Mouse (Mus musculus): ENCODE data around the gene Asns. TPM values are rescaled to one million over a fixed set of nuclear protein-coding genes. Genes with fewer than 3 reads are reported as not detected.
"Not testable (repeated sequence)": the region's sequence is repeated elsewhere in the genome, so short reads cannot be mapped to it uniquely, and the experiment has no call there.

Asns gene
- polyA plus RNA-seq, 1 experiment from 2014 or later, result 114 TPM

DNA sequence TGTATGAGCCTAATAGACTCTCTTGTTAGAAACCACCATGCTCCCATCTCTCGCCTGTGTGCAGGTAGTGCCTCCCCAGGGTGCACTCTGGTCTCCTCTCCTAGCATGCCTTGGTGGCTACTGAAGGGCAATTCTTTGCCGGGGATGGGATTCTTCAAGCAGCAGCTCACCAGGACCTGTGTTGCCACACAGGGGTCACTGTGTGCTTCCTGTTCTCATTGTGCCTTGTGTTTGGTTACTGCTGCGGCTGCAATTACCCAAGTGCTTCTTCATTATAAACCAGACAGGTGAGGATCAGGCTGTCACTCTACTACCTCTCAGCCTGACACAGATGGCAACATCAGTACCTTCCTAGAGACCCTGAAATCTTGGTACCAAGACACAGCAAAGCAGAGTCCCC is 21.6 kb downstream of the Asns start:
- no peak overlapping the region for H3K4me3 ChIP-seq (replicated peaks)
- WGBS, result 57% methylated on average over 3 of the region's 3 CpGs
- H3K4me1 ChIP-seq (replicated peaks), result no peaks in the 10 kb centered on the region
- no peaks in the 10 kb centered on the region for H3K27me3 ChIP-seq (replicated peaks)
- H3K9me3 ChIP-seq, result no peaks in the 10 kb centered on the region
- no peak for ATAC-seq
- no peak overlapping the region for H3K9ac ChIP-seq
- no peak overlapping the region for H3K27ac ChIP-seq
- H3K36me3 ChIP-seq, result no peaks in the 10 kb centered on the region
- no peak overlapping the region for H3K4me2 ChIP-seq (replicated peaks)

- H3K4me3 ChIP-seq (replicated peaks), result no peak overlapping the region
- H3K9me3 ChIP-seq, result no peaks in the 10 kb centered on the region
- no peak overlapping the region for H3K9ac ChIP-seq
- no peaks in the 10 kb centered on the region for H3K36me3 ChIP-seq
- ATAC-seq, result no peak
- H3K27ac ChIP-seq, result no peak overlapping the region
- H3K4me2 ChIP-seq (replicated peaks), result no peak overlapping the region
- no peaks in the 10 kb centered on the region for H3K27me3 ChIP-seq (replicated peaks)
- 55% methylated on average over 3 of the region's 3 CpGs for WGBS
- H3K4me1 ChIP-seq (replicated peaks), result no peaks in the 10 kb centered on the region
Measured at GRCm38 (mm10) chr6:7670588-7670987, 22.5 kb downstream of the Asns start.

DNA sequence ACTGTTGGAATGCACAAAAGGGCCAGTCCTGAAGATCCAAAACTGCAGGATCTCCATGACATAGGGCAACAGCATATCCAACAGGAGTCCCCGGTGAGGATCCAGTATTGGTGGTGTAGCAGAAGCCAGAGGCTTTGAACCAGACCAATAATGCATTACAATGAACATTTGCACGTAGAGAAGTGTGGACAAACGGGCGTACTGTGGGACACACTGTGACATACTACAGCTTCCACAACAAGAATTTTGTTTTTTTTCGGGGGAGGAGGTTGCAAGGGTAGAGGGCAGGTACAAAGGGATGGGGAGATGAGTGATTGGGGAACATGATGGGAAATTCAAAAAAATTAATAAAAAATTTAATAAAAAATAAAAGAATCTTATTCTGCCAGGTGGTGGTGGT is 23.3 kb downstream of the Asns start:
- Histone ChIP-seq H3K27me3 (replicated peaks) (no peaks in the 10 kb centered on the region), H3K4me3 (replicated peaks) (no peak overlapping the region), H3K27ac (no peak overlapping the region), H3K9ac (no peak overlapping the region), H3K4me1 (replicated peaks) (no peaks in the 10 kb centered on the region), H3K36me3 (no peaks in the 10 kb centered on the region), H3K9me3 (no peaks in the 10 kb centered on the region), H3K4me2 (replicated peaks) (no peak overlapping the region)
- no peak for ATAC-seq
- WGBS, result 88% methylated on average over 5 of the region's 5 CpGs

GRCm38 (mm10) chr6:7668332-7668731 is 24.7 kb downstream of the Asns start:
- Histone ChIP-seq H3K4me2 (replicated peaks) (no peak overlapping the region), H3K9ac (no peak overlapping the region), H3K4me3 (replicated peaks) (no peak overlapping the region), H3K4me1 (replicated peaks) (no peaks in the 10 kb centered on the region), H3K9me3 (no peaks in the 10 kb centered on the region), H3K36me3 (no peaks in the 10 kb centered on the region), H3K27me3 (replicated peaks) (no peaks in the 10 kb centered on the region), H3K27ac (no peak overlapping the region)
- 83% methylated on average over 5 of the region's 5 CpGs for WGBS
- no peak for ATAC-seq

DNA sequence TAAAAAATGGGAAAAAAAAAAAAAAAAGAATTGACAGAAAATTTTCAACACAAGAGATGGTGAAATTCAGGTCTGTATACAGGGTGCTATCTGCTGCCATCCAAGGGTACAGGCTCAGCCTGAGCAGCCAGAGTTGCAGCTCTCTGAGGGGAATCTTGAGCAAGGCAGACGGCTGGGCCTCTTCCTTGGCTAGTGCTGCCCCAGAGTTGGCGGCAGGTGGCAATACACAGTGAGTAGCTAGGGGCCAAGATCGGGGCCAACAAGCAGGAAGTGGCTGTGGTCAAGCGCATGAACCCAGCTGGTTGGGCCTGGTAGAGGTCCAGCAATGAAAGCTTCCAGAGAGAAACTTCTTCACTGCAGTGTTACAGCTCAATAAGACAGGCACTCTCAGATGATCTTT is 27.2 kb downstream of the Asns start:
- not testable (repeated sequence) for H3K4me3 ChIP-seq (replicated peaks); ATAC-seq; H3K36me3 ChIP-seq; H3K9me3 ChIP-seq; H3K27me3 ChIP-seq (replicated peaks); H3K4me2 ChIP-seq (replicated peaks); H3K4me1 ChIP-seq (replicated peaks); H3K27ac ChIP-seq; H3K9ac ChIP-seq
- WGBS, result 88% methylated on average over 4 of the region's 4 CpGs

DNA sequence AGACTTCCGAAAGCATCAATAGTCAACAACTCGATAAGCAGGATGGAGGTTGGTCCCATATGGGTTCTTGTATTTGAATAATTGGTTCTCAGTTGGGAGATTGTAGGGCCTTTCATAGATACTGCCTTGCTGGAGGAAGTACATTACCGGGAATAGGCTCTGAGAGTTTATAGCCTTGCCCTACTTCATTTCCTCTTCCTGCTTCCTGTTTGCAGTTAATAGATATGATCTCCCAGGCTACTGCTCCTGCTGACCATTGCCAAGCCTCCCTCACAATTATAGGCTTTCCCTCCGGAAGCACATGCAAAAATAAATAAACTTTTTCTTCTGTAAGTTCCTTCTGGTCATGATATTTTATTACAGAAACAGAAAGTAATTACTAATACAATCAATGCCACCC is 31.6 kb downstream of the Asns start:
- ATAC-seq, result no peak
- Histone ChIP-seq H3K4me1 (replicated peaks) (no peaks in the 10 kb centered on the region), H3K4me3 (replicated peaks) (no peak overlapping the region), H3K27ac (no peak overlapping the region), H3K9me3 (no peaks in the 10 kb centered on the region), H3K9ac (no peak overlapping the region), H3K4me2 (replicated peaks) (no peak overlapping the region), H3K36me3 (no peaks in the 10 kb centered on the region), H3K27me3 (replicated peaks) (no peaks in the 10 kb centered on the region)
- 69% methylated on average over 4 of the region's 4 CpGs for WGBS

- WGBS, result 62% methylated on average over 5 of the region's 5 CpGs
- Histone ChIP-seq H3K9me3 (no peaks in the 10 kb centered on the region), H3K27me3 (replicated peaks) (no peaks in the 10 kb centered on the region), H3K27ac (no peak overlapping the region), H3K36me3 (no peaks in the 10 kb centered on the region), H3K4me2 (replicated peaks) (no peak overlapping the region), H3K4me3 (replicated peaks) (no peak overlapping the region), H3K4me1 (replicated peaks) (no peaks in the 10 kb centered on the region), H3K9ac (no peak overlapping the region)
- no peak for ATAC-seq
Measured at GRCm38 (mm10) chr6:7660377-7661080, 32.5 kb downstream of the Asns start.

DNA sequence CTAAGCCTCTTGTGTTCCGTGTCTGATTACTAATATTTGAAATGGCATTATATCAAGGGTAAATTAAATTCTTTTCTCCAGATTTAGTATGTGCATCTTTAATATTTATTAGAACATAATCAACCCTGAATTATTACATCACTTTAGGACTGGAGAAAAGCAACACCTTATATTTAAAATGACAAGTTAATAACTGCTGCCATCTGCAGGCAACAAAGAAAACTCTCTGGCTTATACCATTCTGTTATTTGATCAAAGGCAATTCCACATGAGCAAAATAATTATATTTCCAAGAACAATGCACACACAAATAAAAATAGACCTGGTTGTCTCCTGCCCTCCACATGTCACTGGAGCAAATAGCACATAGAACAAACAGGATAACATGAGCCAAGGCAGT is 36.5 kb downstream of the Asns start:
- no peaks in the 10 kb centered on the region for H3K4me1 ChIP-seq (replicated peaks)
- no peak overlapping the region for H3K27ac ChIP-seq
- H3K27me3 ChIP-seq (replicated peaks), result no peaks in the 10 kb centered on the region
- no peak overlapping the region for H3K4me2 ChIP-seq (replicated peaks)
- H3K9ac ChIP-seq, result no peak overlapping the region
- no peak for ATAC-seq
- no peaks in the 10 kb centered on the region for H3K36me3 ChIP-seq
- 91% methylated on average over 1 of the region's 1 CpGs for WGBS
- no peak overlapping the region for H3K4me3 ChIP-seq (replicated peaks)
- no peaks in the 10 kb centered on the region for H3K9me3 ChIP-seq

DNA sequence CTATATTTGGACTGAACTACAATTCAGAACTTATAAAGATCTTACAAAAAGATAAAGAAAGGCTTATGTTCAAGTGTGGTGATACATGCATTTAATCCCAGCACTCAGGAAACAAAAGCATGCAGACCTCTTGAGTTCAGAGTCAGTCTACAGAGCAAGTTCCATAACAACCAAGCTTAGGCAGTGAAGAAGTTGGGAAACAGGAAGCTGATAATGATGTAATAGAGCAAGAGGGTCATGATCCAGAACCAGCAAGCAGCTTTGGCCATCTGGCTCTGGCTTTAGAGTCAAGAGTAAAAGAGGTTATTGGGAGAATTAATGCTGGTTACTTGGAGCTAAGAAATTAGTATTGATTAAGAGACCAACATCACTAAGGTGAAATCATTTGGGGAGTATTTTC is 44.6 kb downstream of the Asns start:
- Histone ChIP-seq H3K4me1 (replicated peaks) (no peaks in the 10 kb centered on the region), H3K4me2 (replicated peaks) (no peak overlapping the region), H3K9me3 (no peaks in the 10 kb centered on the region), H3K27me3 (replicated peaks) (no peaks in the 10 kb centered on the region), H3K4me3 (replicated peaks) (no peak overlapping the region), H3K27ac (no peak overlapping the region), H3K36me3 (no peaks in the 10 kb centered on the region), H3K9ac (no peak overlapping the region)
- no peak for ATAC-seq

Other genes starting within 250 kb of the Asns start
- 8.0 and 12.0 TPM in 2 replicates for gene Tac1, start 138.4 kb downstream of the Asns start, polyA plus RNA-seq (2015; fragmentation: Nextera tagmentation; extraction: Ambion mirVana)
- gene C1galt1, start 151.6 kb upstream of the Asns start, polyA plus RNA-seq (2015; fragmentation: Nextera tagmentation; extraction: Ambion mirVana), result 5.3 and 5.9 TPM in 2 replicates

All from intestine, embryonic 15.5 days (tissue).